Mouse (Mus musculus) left cerebral cortex, postnatal 4 days (tissue): ENCODE results near the gene D330020A13Rik. TPM values are rescaled to one million over a fixed set of nuclear protein-coding genes. Genes with fewer than 3 reads are reported as not detected.

ENCODE experiments used
- DNase-seq: peaks from one replicate; pipeline ENCODE4 v3.0.0-alpha.2; 2022
- intact Hi-C: fragments of 180-260 bp; cut with DNase I; formaldehyde crosslinking; loops from one replicate; pipeline ENCODE4 v1.15.1; 2025
- total RNA-seq, 2 experiments: library from RNA; stranded (reverse); gene quantifications; 2 replicates each; pipeline ENCODE4 v1.2.3; 2021

Gene D330020A13Rik
- total RNA-seq, result not detected

GRCm38 (mm10) chr6:120294056-120294784, at the start of gene D330020A13Rik, which contains the start of gene B4galnt3:
D330020A13Rik (plus strand) TSS chr6:120294364.
B4galnt3 (minus strand) TSS chr6:120294559.
- intact Hi-C loops, result no loop called here

GRCm38 (mm10) chr6:120246676-120247075, 47.5 kb upstream of the D330020A13Rik start:
- intact Hi-C loops, result no loop called here
- no peak for DNase-seq

More at GRCm38 (mm10) chr6:120294056-120294784, at the start of gene D330020A13Rik, which contains the start of gene B4galnt3:
- DNase-seq, result peak; percentile 24

- no peak for DNase-seq
- intact Hi-C loops, result no loop called here
Measured at GRCm38 (mm10) chr6:120249831-120250230, 44.3 kb upstream of the D330020A13Rik start.

DNA sequence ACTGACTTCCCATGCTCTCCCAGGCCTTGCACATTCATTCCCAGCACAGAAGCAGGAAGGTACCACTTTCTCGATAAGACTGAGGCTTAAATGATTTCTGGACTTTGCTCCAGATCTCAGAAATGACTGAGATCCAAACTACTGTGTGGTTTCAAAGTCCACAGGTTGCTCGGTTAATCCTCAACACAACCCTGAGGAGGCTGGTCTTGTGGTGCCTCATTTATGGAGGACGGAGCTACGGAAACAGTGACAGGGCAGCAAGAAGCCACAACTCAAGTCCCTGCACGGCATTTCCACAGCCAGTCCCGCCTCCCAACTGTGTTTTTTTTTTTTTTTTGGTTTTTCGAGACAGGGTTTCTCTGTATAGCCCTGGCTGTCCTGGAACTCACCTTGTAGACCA, 43.2 kb upstream of the D330020A13Rik start:
- no peak for DNase-seq
- intact Hi-C loops, result no loop called here

DNA sequence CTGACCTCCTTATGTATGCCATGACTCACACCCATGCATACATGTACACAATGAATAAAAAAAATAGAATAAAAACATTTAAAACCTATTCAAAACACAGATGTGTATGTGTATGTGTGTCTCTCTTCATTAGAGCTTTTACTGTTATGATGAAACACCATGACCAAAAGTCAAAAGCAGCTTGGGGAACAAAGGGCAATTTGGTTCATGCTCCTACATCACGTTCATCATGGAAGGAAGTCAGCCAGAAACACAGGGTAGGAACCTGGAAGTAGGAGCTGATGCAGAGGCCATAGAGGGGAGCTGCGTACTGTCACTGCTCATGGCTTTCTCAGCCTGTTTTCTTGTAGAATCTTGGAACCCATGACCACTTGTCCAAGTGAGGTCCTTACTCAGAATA, 41.4 kb upstream of the D330020A13Rik start:
- DNase-seq, result no peak
- intact Hi-C loops, result no loop called here

DNA sequence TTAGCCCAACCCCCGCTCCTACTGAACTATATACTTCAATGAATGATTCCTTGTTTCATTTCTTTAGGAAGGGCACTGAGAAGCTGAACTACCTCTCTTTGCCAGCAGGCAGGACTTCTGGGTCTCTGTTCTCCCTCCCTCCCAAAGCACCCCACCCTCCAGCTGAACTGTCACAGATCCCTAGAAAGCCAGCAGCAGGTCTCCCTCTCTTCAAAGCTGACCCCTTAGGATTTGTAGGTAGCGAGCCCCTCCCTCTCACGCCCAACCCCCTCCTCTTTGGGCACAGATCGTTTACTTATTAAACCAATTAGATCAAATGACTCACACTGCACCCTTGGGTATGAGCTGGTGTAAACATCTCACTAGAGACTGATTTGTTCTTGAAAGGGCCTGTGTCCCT, 39.5 kb upstream of the D330020A13Rik start:
- intact Hi-C loops, result no loop called here
- DNase-seq, result no peak

- DNase-seq, result no peak
- intact Hi-C loops, result no loop called here
Measured at GRCm38 (mm10) chr6:120255144-120255543, 39.0 kb upstream of the D330020A13Rik start.

- no peak for DNase-seq
- intact Hi-C loops, result no loop called here
Measured at GRCm38 (mm10) chr6:120255701-120256100, 38.5 kb upstream of the D330020A13Rik start.

GRCm38 (mm10) chr6:120256431-120256935, 37.7 kb upstream of the D330020A13Rik start:
- DNase-seq, result no peak
- intact Hi-C loops, result no loop called here

GRCm38 (mm10) chr6:120259481-120259880, 34.7 kb upstream of the D330020A13Rik start:
- intact Hi-C loops, result no loop called here
- DNase-seq, result no peak

- no peak for DNase-seq
- intact Hi-C loops, result no loop called here
Measured at GRCm38 (mm10) chr6:120262886-120263531, 31.2 kb upstream of the D330020A13Rik start.

- DNase-seq, result no peak
- intact Hi-C loops, result no loop called here
Measured at GRCm38 (mm10) chr6:120263608-120264007, 30.6 kb upstream of the D330020A13Rik start.

DNA sequence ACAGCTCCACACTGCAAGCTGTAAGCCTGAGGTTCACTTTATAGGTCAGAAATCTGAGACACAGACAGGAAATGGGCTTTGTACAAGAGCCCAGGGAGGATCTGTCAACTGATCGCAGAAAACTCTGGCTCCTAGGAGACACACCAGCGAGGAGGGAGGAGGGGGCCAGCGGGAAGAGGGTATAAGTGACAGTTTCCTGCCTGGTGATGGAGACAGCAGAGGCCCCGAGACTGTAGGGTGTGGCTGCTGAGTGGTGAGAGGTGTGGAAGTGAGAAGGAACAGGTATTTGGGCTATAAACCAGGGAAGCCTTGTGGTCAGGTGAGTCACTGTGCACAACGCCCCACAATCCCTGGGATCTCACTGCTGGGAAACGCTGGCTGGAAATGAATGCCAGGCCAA, 30.0 kb upstream of the D330020A13Rik start:
- intact Hi-C loops, result no loop called here

DNA sequence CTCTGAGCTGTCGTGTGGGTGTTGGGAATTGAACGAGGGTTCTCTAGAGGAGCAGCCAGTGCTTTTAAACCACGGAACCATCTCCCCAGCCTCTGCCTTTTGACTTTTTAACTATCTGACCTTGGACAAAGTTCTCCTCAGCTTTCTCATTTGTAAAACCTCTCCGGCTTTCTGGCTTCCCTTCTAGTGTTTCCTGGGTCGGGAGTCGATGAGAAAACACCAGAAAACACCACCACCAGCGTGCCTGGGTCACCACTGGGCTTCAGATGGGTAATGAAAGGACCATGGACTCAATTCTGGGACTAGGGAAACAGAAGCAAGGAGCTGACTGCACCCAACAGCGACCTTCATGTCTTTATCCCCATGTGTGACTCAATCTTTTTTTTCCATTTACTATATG, 20.0 kb upstream of the D330020A13Rik start:
- no peak for DNase-seq
- intact Hi-C loops, result no loop called here

More for the DNA sequence above, 30.0 kb upstream of the D330020A13Rik start:
- no peak for DNase-seq

GRCm38 (mm10) chr6:120274887-120275286, 19.3 kb upstream of the D330020A13Rik start:
- no peak for DNase-seq
- intact Hi-C loops, result no loop called here

GRCm38 (mm10) chr6:120275301-120275700, 18.9 kb upstream of the D330020A13Rik start:
- intact Hi-C loops, result no loop called here
- no peak for DNase-seq

GRCm38 (mm10) chr6:120276874-120277449, 17.2 kb upstream of the D330020A13Rik start:
- no peak for DNase-seq
- intact Hi-C loops, result no loop called here

DNA sequence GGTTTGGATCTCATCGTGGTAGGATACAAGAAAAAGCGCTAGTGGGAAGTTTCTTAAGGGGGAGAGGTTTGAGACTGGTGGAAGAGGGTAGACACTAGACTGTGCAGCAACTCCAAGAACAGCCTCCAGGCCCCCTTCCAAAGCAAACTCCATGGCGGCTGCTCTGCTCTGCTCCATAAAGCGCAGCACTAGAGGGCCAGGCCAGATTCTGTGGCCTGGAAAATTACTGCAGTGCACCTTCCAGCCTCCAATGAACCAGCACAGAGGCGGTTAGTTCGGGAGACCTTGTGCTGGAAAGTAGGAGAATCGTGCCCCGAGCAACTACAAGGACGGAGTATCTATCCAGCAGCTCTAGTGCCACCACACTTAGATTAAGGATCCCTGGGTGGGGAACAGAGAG, 6.9 kb upstream of the D330020A13Rik start:
- intact Hi-C loops, result no loop called here
- no peak for DNase-seq

DNA sequence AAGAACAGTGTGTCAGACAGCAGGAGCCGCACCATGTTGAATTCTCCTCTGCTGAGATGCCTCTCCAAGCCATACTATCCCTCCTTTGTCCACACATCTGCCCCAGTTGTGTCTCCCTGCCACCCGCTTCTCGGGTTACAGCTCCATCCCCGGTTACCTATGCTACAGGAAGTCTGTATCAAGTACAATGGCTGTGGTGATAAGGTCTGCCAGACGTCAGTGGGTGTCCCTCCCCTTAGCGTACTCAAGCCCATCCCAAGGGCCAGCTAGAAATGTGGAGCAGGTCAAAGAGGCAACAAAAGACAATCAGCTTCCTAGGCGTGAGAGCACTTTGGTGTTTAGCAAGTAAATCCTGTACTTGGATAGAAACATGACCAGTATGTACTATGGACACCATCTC, 5.6 kb upstream of the D330020A13Rik start:
- intact Hi-C loops, result no loop called here
- DNase-seq, result no peak

GRCm38 (mm10) chr6:120289430-120289829, 4.7 kb upstream of the D330020A13Rik start:
- intact Hi-C loops, result no loop called here
- no peak for DNase-seq

DNA sequence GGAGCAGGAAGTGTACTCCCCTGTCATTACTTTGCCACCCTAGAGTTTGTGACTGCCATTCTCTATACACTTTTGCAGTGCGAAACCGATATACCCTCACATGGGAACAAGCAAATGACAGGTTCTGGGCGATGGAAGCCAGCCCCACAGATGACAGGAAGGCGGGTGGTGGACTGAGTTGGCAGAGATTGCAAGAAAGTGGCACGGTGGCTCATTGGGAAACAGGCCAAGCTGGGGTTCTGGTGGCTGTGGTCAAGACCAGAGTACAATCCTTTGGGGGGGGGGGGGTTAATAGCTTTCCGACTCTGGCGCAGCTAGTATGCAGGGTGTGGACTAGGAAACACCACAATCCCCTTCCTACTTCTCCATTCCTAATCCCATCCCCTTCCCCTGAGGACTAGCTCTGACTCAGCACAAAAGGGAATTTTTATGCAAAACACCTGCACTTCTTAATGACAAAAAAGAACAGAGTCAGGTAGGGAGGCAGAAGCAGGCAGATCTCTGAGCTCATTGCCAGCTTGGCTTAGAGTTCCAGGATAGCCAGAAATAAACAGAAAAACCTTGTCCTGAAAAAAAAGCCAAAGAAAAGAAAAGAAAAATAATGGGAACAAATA, 2.7 kb upstream of the D330020A13Rik start:
- intact Hi-C loops, result no loop called here

More for the DNA sequence above, 2.7 kb upstream of the D330020A13Rik start:
- DNase-seq, result peak; percentile 62
